Mouse (Mus musculus): ENCODE data around the gene Mamdc2.

Gene Mamdc2

DNA sequence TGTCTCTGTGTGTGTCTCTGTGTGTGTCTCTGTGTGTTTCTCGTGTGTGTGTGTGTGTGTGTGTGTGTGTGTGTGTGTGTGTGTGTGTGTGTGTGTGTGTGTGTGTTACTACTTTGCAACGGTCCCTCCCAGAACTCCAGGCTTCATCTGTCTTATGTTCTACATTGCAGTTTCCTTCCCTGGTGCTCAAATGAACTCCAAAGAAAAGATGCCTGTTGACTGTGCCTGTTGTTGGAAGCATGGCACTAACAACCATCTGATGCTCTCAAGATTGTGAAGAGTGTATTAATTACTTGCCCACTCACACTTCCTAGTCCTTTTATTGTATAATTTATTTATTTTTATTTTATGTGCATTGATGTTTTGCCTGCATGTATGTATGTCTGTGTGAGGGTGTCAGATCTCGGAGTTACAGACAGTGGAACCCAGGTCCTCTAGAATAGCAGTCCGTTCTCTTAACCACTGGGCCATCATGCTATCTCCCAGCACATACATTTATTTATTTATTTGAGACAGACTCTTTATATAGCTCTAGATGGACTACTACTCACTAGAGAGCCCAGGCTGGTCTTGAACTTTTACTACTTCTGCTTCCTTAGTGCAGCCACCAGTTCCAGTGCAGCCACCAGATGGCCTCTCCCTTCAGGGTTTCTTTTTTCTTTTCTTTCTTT lies 174.1 kb downstream of the Mamdc2 start:
- no peak for DNase-seq (ENCODE audit: low spot score in 2 of 2)

- DNase-seq (ENCODE audit: low spot score in 2 of 2) = peak; percentile 78 to 81
Measured at GRCm38 (mm10) chr19:23273355-23274053, 174.7 kb downstream of the Mamdc2 start, which contains the start of gene Smc5. Gene Smc5, minus strand, starts transcription at chr19:23273897.

DNA sequence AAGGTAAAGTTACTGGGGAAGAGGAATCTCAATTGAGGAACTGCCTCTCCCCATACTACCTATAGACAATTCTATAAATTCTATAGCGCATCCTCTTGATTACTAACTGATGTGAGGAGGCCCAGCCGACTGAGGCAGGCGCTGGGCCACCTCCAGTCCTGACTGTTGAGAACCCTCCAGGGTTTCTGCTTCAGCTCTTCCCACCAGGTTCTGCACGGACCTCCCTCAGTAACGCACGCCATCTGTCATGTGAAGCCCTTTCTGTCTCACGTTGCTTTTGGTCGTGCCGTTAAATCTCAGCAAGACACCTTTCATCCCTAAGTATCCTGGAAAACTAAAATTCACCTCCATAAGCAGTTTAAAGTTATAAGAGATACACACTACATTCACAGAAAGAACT lies 191.5 kb downstream of the Mamdc2 start:
- DNase-seq (ENCODE audit: low spot score in 2 of 2) = no peak
